ENCODE assay signal across 21 mouse cellular contexts in genomic region chr7:34255137-34255536, GRCm38 (mm10). TPM values are rescaled to one million over a fixed set of nuclear protein-coding genes. Genes with fewer than 3 reads are reported as not detected.
DNase-seq lines count a peak whose midpoint lies in the region; ATAC-seq and TF ChIP-seq lines count a peak whose summit lies in the region.
"Had no signal": no experiment of that assay in that cellular context is flagged by ENCODE, and none has a peak within 500 bp of the region (broad histone marks: within the 10 kb centered on the region; RNA-seq: fewer than 3 reads in every experiment).

No protein-coding gene starts in this region.

- H3K27ac ChIP-seq in heart, adult 2 months: peak overlapping the region; percentile 88
- no peak overlapping the region for H3K27ac ChIP-seq in heart, embryonic 10.5 days
- H3K27ac ChIP-seq in layer of hippocampus, adult 2 months: peak overlapping the region; percentile 69
- H3K27ac ChIP-seq in heart, embryonic 11.5 days (ENCODE audit: low read depth, low read length): 0 out of 2 replicates have a peak overlapping the region, but pooled peaks have one; percentile 6
- no peak overlapping the region for H3K27ac ChIP-seq in midbrain, embryonic 14.5 days (replicated peaks; ENCODE audit: low read depth, low read length)
- H3K27ac ChIP-seq: liver, embryonic 12.5 days; neural tube, embryonic 12.5 days had no signal

- no peak overlapping the region for H3K9ac ChIP-seq in heart, adult 2 months (ENCODE audit: low read depth, low read length)
- no peak overlapping the region for H3K9ac ChIP-seq in heart, embryonic 11.5 days (ENCODE audit: low read depth, low read length)
- H3K9ac ChIP-seq in midbrain, embryonic 14.5 days (replicated peaks; ENCODE audit: low read length): no peak overlapping the region
- H3K9ac ChIP-seq: liver, embryonic 12.5 days; neural tube, embryonic 12.5 days had no signal

- DNase-seq in heart, adult 2 months: peak in 1 of 2 experiments; percentile 31
- DNase-seq in heart, embryonic 10.5 days (ENCODE audit: low spot score): no peak
- DNase-seq in layer of hippocampus, adult 2 months (ENCODE audit: low spot score in 2 of 2): no peak
- DNase-seq in layer of hippocampus, adult 18-20 months (ENCODE audit: low spot score in 2 of 2): no peak
- peak; percentile 41 for DNase-seq in kidney, postnatal 14 days
- no peak for DNase-seq in midbrain, embryonic 14.5 days
- no peak for DNase-seq in urinary bladder, postnatal 4 days (ENCODE audit: low spot score in 2 of 2)
- DNase-seq: cerebellum, adult 11 months; cerebellum, postnatal 36 days; gastrocnemius, postnatal 25 days had no signal

- TF ChIP-seq CTCF in heart, adult 2 months (IDR thresholded peaks at IDR 0.05): no peak
- no peak for TF ChIP-seq CTCF in layer of hippocampus, adult 2 months (conservative IDR thresholded peaks at IDR 0.05)

- intact Hi-C loops in heart, adult 2 months (cut with DNase I): loop anchor here (1.0 kb wide), 1 partner anchor 57 kb away; no protein-coding TSS in a partner anchor

- H3K27me3 ChIP-seq in heart, adult 2 months (ENCODE audit: control insufficient read depth, insufficient read depth, low read length): no peaks in the 10 kb centered on the region
- H3K27me3 ChIP-seq in heart, embryonic 10.5 days (ENCODE audit: insufficient read depth, poor library complexity, severe bottlenecking): no peaks in the 10 kb centered on the region
- no peaks in the 10 kb centered on the region for H3K27me3 ChIP-seq in heart, embryonic 11.5 days (ENCODE audit: control insufficient read depth, insufficient read depth, low read length)
- H3K27me3 ChIP-seq in midbrain, embryonic 14.5 days (ENCODE audit: control insufficient read depth, insufficient read depth, low read length): no peaks in the 10 kb centered on the region
- H3K27me3 ChIP-seq: liver, embryonic 12.5 days; neural tube, embryonic 12.5 days had no signal

- ATAC-seq in heart, embryonic 11.5 days (replicated peaks; ENCODE audit: insufficient number of reproducible peaks, low FRiP score, low TSS enrichment): no peak
- no peak for ATAC-seq in midbrain, embryonic 14.5 days (ENCODE audit: low FRiP score, low TSS enrichment)
- ATAC-seq: liver, embryonic 12.5 days had no signal

- no peak overlapping the region for H3K4me3 ChIP-seq in heart, adult 2 months
- no peak overlapping the region for H3K4me3 ChIP-seq in heart, embryonic 10.5 days
- no peak overlapping the region for H3K4me3 ChIP-seq in layer of hippocampus, adult 2 months
- H3K4me3 ChIP-seq in heart, embryonic 11.5 days (ENCODE audit: low read depth, low read length): no peak overlapping the region
- no peak overlapping the region for H3K4me3 ChIP-seq in midbrain, embryonic 14.5 days (replicated peaks; ENCODE audit: low read depth, low read length)
- H3K4me3 ChIP-seq: liver, embryonic 12.5 days; neural tube, embryonic 12.5 days had no signal

- WGBS in heart, adult 2 months: 38% methylated on average over 3 of the region's 3 CpGs
- 69% methylated on average over 3 of the region's 3 CpGs for WGBS in heart, embryonic 10.5 days
- 73% methylated on average over 3 of the region's 3 CpGs for WGBS in heart, embryonic 11.5 days (ENCODE audit: insufficient replicate concordance)
- WGBS in midbrain, embryonic 14.5 days: 72% methylated on average over 3 of the region's 3 CpGs

- H3K4me2 ChIP-seq in heart, embryonic 11.5 days: no peak overlapping the region
- H3K4me2 ChIP-seq in midbrain, embryonic 14.5 days (ENCODE audit: low read length): no peak overlapping the region
- H3K4me2 ChIP-seq: liver, embryonic 12.5 days; neural tube, embryonic 12.5 days had no signal

- peaks cover 13% of the 10 kb centered on the region for H3K4me1 ChIP-seq in heart, adult 2 months (ENCODE audit: control insufficient read depth, insufficient read depth, low read length)
- no peaks in the 10 kb centered on the region for H3K4me1 ChIP-seq in heart, embryonic 10.5 days
- H3K4me1 ChIP-seq in heart, embryonic 11.5 days (ENCODE audit: control insufficient read depth, insufficient read depth, low read length): no peaks in the 10 kb centered on the region
- no peaks in the 10 kb centered on the region for H3K4me1 ChIP-seq in midbrain, embryonic 14.5 days (ENCODE audit: control insufficient read depth, insufficient read depth, low read length)
- H3K4me1 ChIP-seq: liver, embryonic 12.5 days; neural tube, embryonic 12.5 days had no signal

- peak; percentile 44; the same call in 1 of the 2 replicates for TF ChIP-seq POLR2A in heart, adult 2 months (IDR thresholded peaks at IDR 0.05; ENCODE audit: insufficient read depth, low read depth, low read length)

- H3K36me3 ChIP-seq in heart, adult 2 months (ENCODE audit: control insufficient read depth, insufficient read depth, low read length): peaks cover 69% of the 10 kb centered on the region
- H3K36me3 ChIP-seq in heart, embryonic 10.5 days: peaks cover 78% of the 10 kb centered on the region
- peaks cover 28% of the 10 kb centered on the region for H3K36me3 ChIP-seq in heart, embryonic 11.5 days (ENCODE audit: control insufficient read depth, insufficient read depth, low read length)
- peaks cover 51% of the 10 kb centered on the region for H3K36me3 ChIP-seq in midbrain, embryonic 14.5 days (ENCODE audit: control insufficient read depth, insufficient read depth, low read length)

- peak; percentile 48; the same call in 1 of the 2 replicates for TF ChIP-seq EP300 in heart, adult 2 months (IDR thresholded peaks at IDR 0.05; ENCODE audit: insufficient read depth, low read depth, low read length)

- H3K9me3 ChIP-seq in heart, embryonic 10.5 days: no peaks in the 10 kb centered on the region
- H3K9me3 ChIP-seq in heart, embryonic 11.5 days (replicated peaks; ENCODE audit: control insufficient read depth, low read length): no peaks in the 10 kb centered on the region
- no peaks in the 10 kb centered on the region for H3K9me3 ChIP-seq in midbrain, embryonic 14.5 days (ENCODE audit: control insufficient read depth, low read length)
- H3K9me3 ChIP-seq: liver, embryonic 12.5 days; neural tube, embryonic 12.5 days had no signal

- H3K79me2 ChIP-seq in heart, adult 2 months (replicated peaks; ENCODE audit: control insufficient read depth, insufficient read depth, low read length): no peaks in the 10 kb centered on the region

RNA-seq across cellular contexts. Expression of gene Gm6096, which starts 4.3 kb away (rescaled TPM):
- not detected for total RNA-seq in heart, adult 2 months (2021)
- not detected in 2 replicates for polyA plus RNA-seq in heart, adult 2 months (2012; rRNA removed)
- 0.57 TPM in 1 of 2 replicates, not detected in the other for polyA plus RNA-seq in heart, embryonic 10.5 days (2016; fragmentation: Nextera tagmentation; extraction: Ambion mirVana)
- total RNA-seq in layer of hippocampus, adult 2 months (2021): not detected
- not detected for total RNA-seq in layer of hippocampus, adult 18-20 months (2021)
- 0.80 and 1.2 TPM in 2 replicates for polyA plus RNA-seq in heart, embryonic 11.5 days (2014; fragmentation: Nextera tagmentation; extraction: Ambion mirVana)
- 0.84 TPM in 1 of 2 replicates, not detected in the other for polyA plus RNA-seq in midbrain, embryonic 14.5 days (2014; fragmentation: Nextera tagmentation; extraction: Ambion mirVana)
- total RNA-seq: gastrocnemius, postnatal 25 days; heart, postnatal 36 days; layer of hippocampus, postnatal 14 days; left cerebral cortex, postnatal 36 days; megakaryocyte, adult 5-6 weeks; midbrain, postnatal 0 days had no signal
- polyA plus RNA-seq: embryonic facial prominence, embryonic 11.5 days; intestine, embryonic 14.5 days; liver, embryonic 12.5 days; midbrain, postnatal 0 days; neural tube, embryonic 12.5 days; thymus, postnatal 0 days had no signal

RNA-seq across cellular contexts. Expression of gene Gpi1, which starts 25.0 kb away (rescaled TPM):
- 100 to 1,000 TPM; 480 to 591 TPM for total RNA-seq in heart, adult 2 months (2021)
- polyA plus RNA-seq in heart, adult 2 months (2012; rRNA removed): 442 and 488 TPM in 2 replicates
- polyA plus RNA-seq in heart, embryonic 10.5 days (2016; fragmentation: Nextera tagmentation; extraction: Ambion mirVana): 650 and 828 TPM in 2 replicates
- 100 to 1,000 TPM; 773 TPM for total RNA-seq in layer of hippocampus, adult 2 months (2021)
- 100 to 1,000 TPM; 785 to 815 TPM for total RNA-seq in layer of hippocampus, adult 18-20 months (2021)
- 798 and 824 TPM in 2 replicates for polyA plus RNA-seq in heart, embryonic 11.5 days (2014; fragmentation: Nextera tagmentation; extraction: Ambion mirVana)
- polyA plus RNA-seq in midbrain, embryonic 14.5 days (2014; fragmentation: Nextera tagmentation; extraction: Ambion mirVana): 192 and 216 TPM in 2 replicates

RNA-seq across cellular contexts. Expression of gene 4931406P16Rik, which starts 58.2 kb away (rescaled TPM):
- 10 to 100 TPM; 40.7 to 44.1 TPM for total RNA-seq in heart, adult 2 months (2021)
- 24.9 and 32.5 TPM in 2 replicates for polyA plus RNA-seq in heart, adult 2 months (2012; rRNA removed)
- 36.6 and 43.7 TPM in 2 replicates for polyA plus RNA-seq in heart, embryonic 10.5 days (2016; fragmentation: Nextera tagmentation; extraction: Ambion mirVana)
- total RNA-seq in layer of hippocampus, adult 2 months (2021): 10 to 100 TPM; 36.6 to 41.1 TPM
- total RNA-seq in layer of hippocampus, adult 18-20 months (2021): 10 to 100 TPM; 31.9 to 33.6 TPM
- polyA plus RNA-seq in heart, embryonic 11.5 days (2014; fragmentation: Nextera tagmentation; extraction: Ambion mirVana): 46.2 and 56.2 TPM in 2 replicates
- 36.7 and 40.6 TPM in 2 replicates for polyA plus RNA-seq in midbrain, embryonic 14.5 days (2014; fragmentation: Nextera tagmentation; extraction: Ambion mirVana)

RNA-seq across cellular contexts. Expression of gene Pdcd2l, which starts 58.7 kb away (rescaled TPM):
- 10 to 100 TPM; 14.8 to 20.6 TPM for total RNA-seq in heart, adult 2 months (2021)
- 18.8 and 30.0 TPM in 2 replicates for polyA plus RNA-seq in heart, adult 2 months (2012; rRNA removed)
- 65.2 and 67.5 TPM in 2 replicates for polyA plus RNA-seq in heart, embryonic 10.5 days (2016; fragmentation: Nextera tagmentation; extraction: Ambion mirVana)
- total RNA-seq in layer of hippocampus, adult 2 months (2021): 10 to 100 TPM; 24.5 to 26.8 TPM
- 10 to 100 TPM; 22.4 to 24.5 TPM for total RNA-seq in layer of hippocampus, adult 18-20 months (2021)
- 46.7 and 49.7 TPM in 2 replicates for polyA plus RNA-seq in heart, embryonic 11.5 days (2014; fragmentation: Nextera tagmentation; extraction: Ambion mirVana)
- polyA plus RNA-seq in midbrain, embryonic 14.5 days (2014; fragmentation: Nextera tagmentation; extraction: Ambion mirVana): 67.7 and 77.4 TPM in 2 replicates

Comparison
In these comparisons a context has a peak if more than half of its experiments do, and no peak if none do; other contexts are left out.
1. H3K27ac ChIP-seq: peak in heart, adult 2 months (single experiment), layer of hippocampus, adult 2 months (single experiment) and heart, embryonic 11.5 days (single experiment); none in heart, embryonic 10.5 days (single experiment) and midbrain, embryonic 14.5 days (single experiment).